Mouse (Mus musculus) heart, adult 18-20 months (tissue): ENCODE data around the gene Gpsm3. TPM values are rescaled to one million over a fixed set of nuclear protein-coding genes. Genes with fewer than 3 reads are reported as not detected.

Experiments used
- DNase-seq, 2 experiments: peaks; one replicate each; pipeline ENCODE4 v3.0.0; 2021 to 2022; ENCODE audit warnings: mixed read lengths in 1 of 2
- total RNA-seq, 2 experiments: library from RNA; stranded (reverse); gene quantifications; 2 replicates each; pipeline ENCODE4 v1.2.3; 2021

The Gpsm3 gene
- total RNA-seq, 2 experiments from 2014 or later = 4.1 to 5.9 TPM

GRCm38 (mm10) chr17:34604061-34604508 is 14.5 kb downstream of the Gpsm3 start, which contains the start of gene Agpat1:
Gene Agpat1 (plus strand): TSS chr17:34604262.
- DNase-seq = peak; percentile 98 to 100

DNA sequence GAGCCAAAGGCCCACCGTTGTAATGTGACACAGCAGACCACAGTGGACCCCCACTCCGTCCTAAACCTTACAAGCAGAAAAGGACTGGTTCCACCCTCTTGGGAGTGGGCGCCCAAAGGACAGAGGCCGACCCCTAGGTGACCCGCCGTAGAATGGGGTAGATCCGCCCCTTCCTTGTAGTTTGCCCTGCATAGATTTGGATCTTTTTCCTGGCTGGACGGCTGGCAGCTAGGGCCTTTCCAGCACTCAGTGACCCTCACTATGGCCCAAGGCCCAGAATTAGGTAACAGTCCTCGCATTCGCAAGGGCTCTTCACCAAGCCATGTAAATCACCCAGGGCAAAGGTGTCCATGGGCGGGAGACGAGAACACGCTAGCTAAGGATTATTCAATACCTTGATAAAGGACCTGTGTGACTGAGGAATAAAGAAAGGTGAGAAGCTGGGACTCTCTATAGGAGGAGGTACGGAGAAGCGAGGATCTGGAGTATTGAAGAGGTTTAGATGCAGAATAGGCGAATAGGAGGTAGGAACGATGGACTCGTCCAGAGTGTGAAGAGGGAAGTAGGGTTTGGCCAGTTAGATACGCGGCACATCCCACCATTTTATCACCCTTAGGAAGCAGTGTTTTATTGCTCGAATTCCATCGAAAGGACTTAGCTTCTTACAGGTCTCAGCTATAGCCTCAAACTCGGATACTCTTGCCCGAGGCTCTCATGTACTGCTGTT is 15.1 kb downstream of the Gpsm3 start:
- DNase-seq = peak in 1 of 2 experiments; percentile 61

GRCm38 (mm10) chr17:34605609-34606008 is 16.0 kb downstream of the Gpsm3 start:
- DNase-seq = peak; percentile 97 to 98

DNA sequence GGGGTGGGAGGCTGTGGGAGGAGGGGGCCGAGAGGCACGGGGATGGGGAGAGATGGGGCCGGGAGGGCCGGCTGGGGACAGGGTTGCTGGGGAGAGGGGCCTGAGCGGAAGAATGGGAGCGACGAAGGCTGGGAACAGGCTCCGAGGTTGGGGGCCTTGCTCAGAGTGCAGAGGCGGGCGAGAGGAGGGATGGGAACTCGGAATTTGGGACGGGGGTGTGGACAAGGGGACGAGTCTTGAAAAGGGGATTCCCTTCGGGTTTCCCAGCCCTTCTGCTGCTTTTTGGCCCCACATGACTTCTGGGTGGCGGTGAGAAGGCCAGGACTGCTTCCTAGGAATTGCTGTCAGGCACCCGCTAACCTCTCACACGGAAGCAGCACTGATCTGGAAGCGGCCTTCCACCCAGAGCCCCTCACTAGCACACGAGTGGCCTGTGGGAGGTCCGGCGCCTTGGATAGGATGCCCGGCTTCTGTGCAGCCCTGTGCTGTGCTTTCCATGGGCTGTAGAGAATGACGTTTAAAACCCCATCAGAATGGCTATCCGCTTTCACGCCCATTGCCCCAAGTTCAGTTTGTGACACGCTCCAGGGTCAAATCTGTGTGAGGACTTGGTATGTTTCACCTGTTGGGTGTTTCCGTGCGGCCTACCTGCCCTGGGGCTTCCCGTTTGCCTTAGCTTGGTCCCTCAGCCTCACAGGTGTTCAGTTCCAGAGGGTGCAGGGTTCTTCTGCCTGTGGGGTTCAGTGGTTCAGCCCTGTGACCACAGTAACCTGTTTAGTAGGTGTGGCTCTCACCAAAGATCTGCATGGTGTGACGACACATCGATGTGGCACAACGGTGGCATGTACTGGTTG is 16.8 kb downstream of the Gpsm3 start:
- DNase-seq = no peak

- no peak for DNase-seq
Observed at GRCm38 (mm10) chr17:34607997-34608396, 18.4 kb downstream of the Gpsm3 start.

GRCm38 (mm10) chr17:34611050-34611449 is 21.4 kb downstream of the Gpsm3 start:
- DNase-seq = no peak

- DNase-seq = no peak
Observed at GRCm38 (mm10) chr17:34613054-34613645, 23.5 kb downstream of the Gpsm3 start.

DNA sequence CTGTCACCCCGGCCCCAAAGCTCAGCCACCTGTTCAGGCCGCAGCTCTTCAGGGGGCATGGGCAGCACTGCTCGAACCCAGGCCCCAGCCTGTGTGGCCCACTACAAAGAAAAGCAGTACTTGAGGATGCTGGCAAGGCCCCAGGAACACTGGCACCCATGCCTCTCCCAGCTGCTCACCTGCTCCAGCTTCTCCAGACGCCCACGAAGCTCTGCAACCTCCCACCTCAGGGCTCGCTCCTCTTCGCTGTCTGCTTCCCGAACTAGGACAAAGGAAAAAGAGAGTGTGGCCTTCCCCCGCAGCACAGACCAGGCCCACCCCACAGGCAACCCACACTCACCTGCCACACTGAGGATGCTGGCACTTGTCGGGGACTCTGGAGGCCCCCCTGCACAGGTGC is 24.2 kb downstream of the Gpsm3 start:
- DNase-seq = no peak

GRCm38 (mm10) chr17:34615871-34616270 is 26.3 kb downstream of the Gpsm3 start, which contains the start of gene Egfl8:
Gene Egfl8 (minus strand): TSS chr17:34615971.
- DNase-seq = no peak

GRCm38 (mm10) chr17:34618999-34619398 is 29.4 kb downstream of the Gpsm3 start:
- peak; percentile 71 to 89 for DNase-seq

- DNase-seq = no peak
Observed at GRCm38 (mm10) chr17:34621006-34621405, 31.4 kb downstream of the Gpsm3 start.

GRCm38 (mm10) chr17:34623161-34623560 is 33.6 kb downstream of the Gpsm3 start:
- DNase-seq = no peak

- no peak for DNase-seq
Observed at GRCm38 (mm10) chr17:34624981-34625380, 35.4 kb downstream of the Gpsm3 start.

GRCm38 (mm10) chr17:34626062-34626772 is 36.6 kb downstream of the Gpsm3 start:
- DNase-seq = no peak

- DNase-seq = no peak
Observed at GRCm38 (mm10) chr17:34626773-34627092, 37.1 kb downstream of the Gpsm3 start.

DNA sequence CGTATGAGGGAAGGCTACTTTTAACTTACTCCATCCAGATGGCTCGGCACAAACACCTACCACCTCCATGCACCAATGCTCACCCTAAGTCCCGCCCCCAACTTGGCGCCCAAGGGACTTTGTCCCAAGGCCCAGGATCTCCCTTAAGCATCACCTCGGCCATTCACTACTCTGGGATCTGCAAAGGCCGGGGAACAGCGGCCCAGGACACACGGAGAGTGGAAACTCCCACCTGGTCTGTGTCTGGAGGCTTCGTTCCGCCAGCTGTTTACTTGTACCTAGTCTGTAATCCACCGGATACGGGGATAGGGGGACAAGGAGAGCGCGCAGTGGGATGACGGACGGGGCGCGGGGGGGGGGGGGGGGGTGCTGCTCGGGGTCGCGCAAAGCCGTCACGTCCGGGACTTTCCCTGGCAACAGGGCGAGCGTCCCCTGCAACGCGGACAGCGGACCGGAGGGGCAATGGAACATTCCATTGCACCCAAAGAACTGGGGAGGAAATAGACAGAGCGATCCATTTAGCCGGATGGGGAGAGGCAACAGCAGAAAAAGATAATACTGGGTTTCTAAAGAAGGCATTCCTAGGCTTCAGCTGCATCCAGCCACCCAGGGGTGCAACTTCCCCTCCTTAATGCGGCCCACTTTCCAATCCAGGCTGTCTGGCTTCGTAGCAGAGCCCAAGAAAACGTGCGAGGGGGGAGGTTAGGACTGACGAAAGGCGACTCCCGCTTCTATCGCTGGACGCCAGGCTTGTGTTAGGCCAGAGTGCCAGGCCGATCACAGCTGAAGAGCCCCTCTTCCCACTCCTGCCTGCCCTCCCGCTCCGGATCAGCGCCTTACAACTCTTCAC is 37.7 kb downstream of the Gpsm3 start:
- DNase-seq = peak; percentile 90 to 94

- peak; percentile 64 to 82 for DNase-seq
Observed at GRCm38 (mm10) chr17:34627943-34628643, 38.5 kb downstream of the Gpsm3 start, which contains the start of gene Ppt2. Gene Ppt2 (minus strand): TSS chr17:34628510.

GRCm38 (mm10) chr17:34628644-34628967 is 39.0 kb downstream of the Gpsm3 start:
- no peak for DNase-seq

DNA sequence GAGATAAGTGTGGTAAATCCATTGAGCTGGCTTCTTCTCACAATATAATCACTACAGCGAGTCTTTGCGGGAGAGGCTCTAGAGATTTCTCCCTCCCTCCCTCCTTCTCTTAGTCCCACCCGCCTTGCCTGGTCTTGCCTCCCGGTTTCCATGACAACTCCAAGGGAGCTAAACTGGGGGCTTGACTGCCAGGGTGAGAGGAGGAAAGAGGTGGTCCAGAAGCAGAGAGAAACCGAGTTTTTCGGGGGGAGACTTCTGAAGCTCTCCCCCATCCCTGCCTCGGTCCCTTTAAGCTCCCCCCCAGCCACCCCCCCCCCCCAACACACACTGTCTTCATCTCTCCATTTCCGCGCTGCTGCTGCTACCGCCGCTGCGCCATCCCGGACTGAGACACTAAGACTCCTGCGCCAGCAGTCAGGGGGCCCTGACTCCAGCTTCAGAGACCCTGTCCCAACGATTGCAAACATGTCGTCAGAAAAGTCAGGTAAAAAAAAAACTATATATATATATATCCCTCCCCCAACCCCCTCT is 39.7 kb downstream of the Gpsm3 start, which contains the start of gene Prrt1:
TSS of gene Prrt1 (plus strand) at position 313 of the 531 bp plus-strand sequence.
- DNase-seq = peak in 1 of 2 experiments; percentile 44
